Mouse (Mus musculus) MEL (cell line): ENCODE results near the gene Prpf8.
A peak's percentile ranks its signal among the peaks of the same experiment; 100 is the strongest.

Experiments
- CTCF ChIP-seq, 3 experiments: IDR thresholded peaks in 2 of 3; conservative IDR thresholded peaks in 1 of 3; 2 replicates each; pipeline ENCODE4 v1.5.1; 2011 to 2012; ENCODE audit warnings: low read length in 3 of 3, low read depth in 2 of 3, mild to moderate bottlenecking in 2 of 3, improper control_type of control experiment in 1 of 3, inconsistent platforms in 1 of 3, mixed read lengths in 1 of 3, moderate library complexity in 1 of 3; ENCODE audit not compliant: control insufficient read depth in 1 of 3, insufficient read depth in 1 of 3, poor library complexity in 1 of 3, severe bottlenecking in 1 of 3
- ELF1 ChIP-seq: IDR thresholded peaks from 2 replicates; pipeline ENCODE4 v1.6.1; 2014; ENCODE audit warnings: low read depth, mild to moderate bottlenecking, inconsistent platforms, low read length, improper control_type of control experiment, moderate library complexity
- POLR2A ChIP-seq, 2 experiments: IDR thresholded peaks; 2 replicates each; pipeline ENCODE4 v1.6.1; 2011 to 2012; ENCODE audit warnings: low read length in 2 of 2, mild to moderate bottlenecking in 2 of 2, control low read depth in 1 of 2, improper control_type of control experiment in 1 of 2, low read depth in 1 of 2, moderate library complexity in 1 of 2; ENCODE audit not compliant: control insufficient read depth in 1 of 2, insufficient read depth in 1 of 2, poor library complexity in 1 of 2
- TCF12 ChIP-seq: IDR thresholded peaks from 2 replicates; pipeline ENCODE4 v1.6.1; 2014; ENCODE audit warnings: low read depth, mild to moderate bottlenecking, inconsistent platforms, low read length, improper control_type of control experiment, moderate library complexity

- TF ChIP-seq POLR2A (IDR thresholded peaks at IDR 0.05; ENCODE audit: control insufficient read depth in 1 of 2, insufficient read depth in 1 of 2, low read depth in 1 of 2, low read length in 2 of 2, poor library complexity in 1 of 2) (peak in 1 of 2 experiments; percentile 65; a peak in 2 of 4 replicates), ELF1 (peak; percentile 68), TCF12 (0 out of 2 replicates have a peak, but pooled peaks have one; percentile 34), CTCF (IDR thresholded peaks at IDR 0.05 in 2 of 3, conservative IDR thresholded peaks at IDR 0.05 in 1 of 3; ENCODE audit: control insufficient read depth in 1 of 3, insufficient read depth in 1 of 3, low read depth in 2 of 3, low read length in 3 of 3, poor library complexity in 1 of 3, severe bottlenecking in 1 of 3) (no peak)
Observed at GRCm38 (mm10) chr11:75540710-75541581, 54.3 kb downstream of the Prpf8 start.
